Mouse (Mus musculus): ENCODE measurements around the gene Adtrp.

DNA sequence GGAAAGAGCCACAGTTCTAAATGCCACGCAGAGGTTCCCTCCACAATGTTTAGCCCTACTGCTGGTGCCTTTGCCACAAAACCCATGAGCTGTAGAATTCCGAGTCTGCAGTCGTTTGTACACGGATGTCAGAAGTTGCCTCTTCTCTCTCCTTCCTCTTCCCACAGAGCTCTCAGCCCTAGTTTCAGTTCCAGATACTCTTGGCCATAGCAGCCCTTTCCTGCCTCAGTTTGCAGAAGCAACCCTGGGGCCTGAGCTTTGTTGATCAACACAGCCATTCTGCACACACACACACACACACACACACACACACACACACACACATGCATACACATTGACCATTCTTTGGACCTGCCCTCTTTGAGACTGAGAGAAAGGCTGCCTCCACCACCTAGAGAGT, 28.0 kb downstream of the Adtrp start:
- no peak for TF ChIP-seq POLR2A (IDR thresholded peaks at IDR 0.05; ENCODE audit: borderline replicate concordance, insufficient read depth, low read length)
- no peak for TF ChIP-seq CTCF (IDR thresholded peaks at IDR 0.05; ENCODE audit: borderline replicate concordance, insufficient read depth, low read depth, low read length)

Data from cerebellum, adult 2 months (tissue).